Mouse (Mus musculus) G1E (cell line): ENCODE results near the gene Plin5.
A peak's percentile ranks its signal among the peaks of the same experiment; 100 is the strongest.

ENCODE experiments used
- CTCF ChIP-seq: IDR thresholded peaks from 2 replicates; pipeline ENCODE4 v1.5.1; 2012; ENCODE audit warnings: low read depth, low read length, inconsistent platforms, mixed read lengths
- GATA1 ChIP-seq: IDR thresholded peaks from 2 replicates; pipeline ENCODE4 v1.6.1; 2012; ENCODE audit warnings: borderline replicate concordance, low read length, inconsistent platforms, mixed read lengths
- POLR2AphosphoS5 ChIP-seq: IDR thresholded peaks from 2 replicates; pipeline ENCODE4 v1.6.1; 2012; ENCODE audit warnings: low read depth, low read length, inconsistent platforms; ENCODE audit not compliant: insufficient replicate concordance

- TF ChIP-seq CTCF = peak; percentile 89
- TF ChIP-seq POLR2AphosphoS5 = no peak
- TF ChIP-seq GATA1 = no peak
These were observed 17.1 kb upstream of the Plin5 start for GRCm38 (mm10) chr17:56134463-56134971.
